Mouse (Mus musculus) lung, postnatal 0 days (tissue): Measurements from ENCODE around the gene Tll1. TPM values are rescaled to one million over a fixed set of nuclear protein-coding genes. Genes with fewer than 3 reads are reported as not detected.

Source experiments
- ATAC-seq: fragments of 200-750 bp; cut with Nextera tagmentation; 2 replicates; pipeline ENCODE4 v1.8.0; 2017; ENCODE audit warnings: moderate library complexity
- DNase-seq: peaks from one replicate; pipeline ENCODE4 v3.0.0-alpha.2; 2016; ENCODE audit warnings: low spot score
- H3K27ac ChIP-seq: fragments of 300-500 bp; sonication (generic); 2 replicates; pipeline ENCODE4 v1.5.1; 2014; ENCODE audit warnings: antibody characterized with exemption, mild to moderate bottlenecking, low read length, mixed read lengths
- H3K27me3 ChIP-seq: fragments of 300-500 bp; sonication (generic); replicated peaks from 2 replicates; pipeline ENCODE4 v1.6.1; 2014; ENCODE audit warnings: low read length, mixed read lengths; ENCODE audit not compliant: insufficient read depth
- H3K36me3 ChIP-seq: fragments of 300-500 bp; sonication (generic); 2 replicates; pipeline ENCODE4 v1.6.1; 2014; ENCODE audit warnings: low read length, mixed read lengths; ENCODE audit not compliant: insufficient read depth
- H3K4me1 ChIP-seq: fragments of 300-500 bp; sonication (generic); 2 replicates; pipeline ENCODE4 v1.6.1; 2014; ENCODE audit warnings: antibody characterized with exemption, low read depth, low read length, mixed read lengths; ENCODE audit not compliant: insufficient read depth
- H3K4me2 ChIP-seq: fragments of 300-500 bp; sonication (generic); replicated peaks from 2 replicates; pipeline ENCODE4 v1.6.1; 2014; ENCODE audit warnings: low read depth, mild to moderate bottlenecking, low read length, moderate library complexity, mixed read lengths
- H3K4me3 ChIP-seq: fragments of 300-500 bp; sonication (generic); 2 replicates; pipeline ENCODE4 v1.5.1; 2014; ENCODE audit warnings: low read depth, low read length
- H3K9ac ChIP-seq: fragments of 300-500 bp; sonication (generic); replicated peaks from 2 replicates; pipeline ENCODE4 v1.6.1; 2014; ENCODE audit warnings: low read depth, mild to moderate bottlenecking
- H3K9me3 ChIP-seq: fragments of 300-500 bp; sonication (generic); 2 replicates; pipeline ENCODE4 v1.6.1; 2016; ENCODE audit warnings: low read length, mixed read lengths
- CTCF ChIP-seq: IDR thresholded peaks from 2 replicates; pipeline ENCODE4 v1.5.1; 2016; ENCODE audit warnings: antibody characterized with exemption, mild to moderate bottlenecking
- EP300 ChIP-seq: IDR thresholded peaks from 2 replicates; pipeline ENCODE4 v1.6.1; 2016; ENCODE audit warnings: antibody characterized with exemption, mild to moderate bottlenecking, control low read depth
- WGBS: fragments of 180-500 bp; shearing (Covaris S2); extraction: QIAGEN DNeasy Blood & Tissue Kit; methylation state at CpG from one replicate; pipeline ENCODE4 v1.1.7; 2014; 5-methylcytosine and 5-hydroxymethylcytosine counted together
- polyA plus RNA-seq: library from polyadenylated mRNA; unstranded; fragments of >200 nt; fragmentation: Nextera tagmentation; extraction: Ambion mirVana; gene quantifications from 2 replicates; pipeline ENCODE4 v1.2.1, GENCODE M21; 2015

Gene Tll1
- polyA plus RNA-seq, 1 experiment from 2014 or later, result 2.0 TPM

- ATAC-seq (peak; percentile 55), DNase-seq (peak; percentile 45)
- H3K4me1 ChIP-seq, result 0 out of 2 replicates have a peak, but pooled peaks cover 3% of the 10 kb centered on the region
- no peaks in the 10 kb centered on the region for H3K9me3 ChIP-seq
- H3K36me3 ChIP-seq, result no peaks in the 10 kb centered on the region
- no peaks in the 10 kb centered on the region; the same call in 1 of the 2 replicates for H3K27me3 ChIP-seq
- WGBS, result 0% methylated on average over 12 of the region's 12 CpGs
- H3K4me3 ChIP-seq, result peak overlapping the region; percentile 58
- H3K4me2 ChIP-seq, result peak overlapping the region; percentile 97
- no peak overlapping the region for H3K9ac ChIP-seq
- TF ChIP-seq CTCF, result peak; percentile 53
- no peak for TF ChIP-seq EP300
- no peak overlapping the region for H3K27ac ChIP-seq
Observed at GRCm38 (mm10) chr8:64206411-64206861, 365 bp upstream of the Tll1 start.

GRCm38 (mm10) chr8:64205321-64206023 lies 599 bp downstream of the Tll1 start:
- DNase-seq (no peak), ATAC-seq (peak; percentile 20; the same call in 1 of the 2 replicates)
- no peaks in the 10 kb centered on the region for H3K9me3 ChIP-seq
- TF ChIP-seq EP300 (no peak), CTCF (no peak)
- H3K4me3 ChIP-seq, result peak overlapping the region; percentile 58
- H3K27me3 ChIP-seq, result no peaks in the 10 kb centered on the region; the same call in 1 of the 2 replicates
- H3K9ac ChIP-seq, result 0 out of 2 replicates have a peak overlapping the region, but pooled peaks have one; percentile 5
- WGBS, result 0% methylated on average over 60 of the region's 61 CpGs
- H3K36me3 ChIP-seq, result no peaks in the 10 kb centered on the region
- H3K27ac ChIP-seq, result no peak overlapping the region
- H3K4me1 ChIP-seq, result 0 out of 2 replicates have a peak, but pooled peaks cover 3% of the 10 kb centered on the region
- H3K4me2 ChIP-seq, result peak overlapping the region; percentile 97

GRCm38 (mm10) chr8:64204801-64205311 lies 1.2 kb downstream of the Tll1 start:
- TF ChIP-seq EP300 (no peak), CTCF (no peak)
- H3K36me3 ChIP-seq, result no peaks in the 10 kb centered on the region
- peak; percentile 14 for DNase-seq
- H3K27ac ChIP-seq, result no peak overlapping the region
- 0 out of 2 replicates have a peak, but pooled peaks cover 3% of the 10 kb centered on the region for H3K4me1 ChIP-seq
- H3K9me3 ChIP-seq, result no peaks in the 10 kb centered on the region
- WGBS, result under 1% methylated on average over 19 of the region's 19 CpGs
- H3K4me3 ChIP-seq, result peak overlapping the region; percentile 58
- peak; percentile 27; the same call in 1 of the 2 replicates for ATAC-seq
- H3K27me3 ChIP-seq, result no peaks in the 10 kb centered on the region; the same call in 1 of the 2 replicates
- no peak overlapping the region for H3K9ac ChIP-seq
- H3K4me2 ChIP-seq, result peak overlapping the region; percentile 97

GRCm38 (mm10) chr8:64204167-64204566 lies 1.9 kb downstream of the Tll1 start:
- Histone ChIP-seq H3K9ac (no peak overlapping the region), H3K36me3 (no peaks in the 10 kb centered on the region), H3K27me3 (no peaks in the 10 kb centered on the region; the same call in 1 of the 2 replicates), H3K27ac (no peak overlapping the region), H3K4me3 (0 out of 2 replicates have a peak overlapping the region, but pooled peaks have one; percentile 58), H3K9me3 (no peaks in the 10 kb centered on the region), H3K4me2 (peak overlapping the region; percentile 97), H3K4me1 (0 out of 2 replicates have a peak, but pooled peaks cover 3% of the 10 kb centered on the region)
- DNase-seq (peak; percentile 53), ATAC-seq (peak; percentile 84)
- TF ChIP-seq CTCF (peak; percentile 67), EP300 (no peak)
- 2% methylated on average over 19 of the region's 19 CpGs for WGBS

- no peak for TF ChIP-seq CTCF
- no peak for TF ChIP-seq EP300
- 70% methylated on average over 2 of the region's 2 CpGs for WGBS
- H3K4me1 ChIP-seq, result no peaks in the 10 kb centered on the region
- ATAC-seq, result no peak
- H3K27me3 ChIP-seq, result no peaks in the 10 kb centered on the region
- no peak overlapping the region for H3K4me2 ChIP-seq
- no peaks in the 10 kb centered on the region for H3K36me3 ChIP-seq
- no peak overlapping the region for H3K4me3 ChIP-seq
- no peak for DNase-seq
- H3K27ac ChIP-seq, result no peak overlapping the region
- H3K9me3 ChIP-seq, result no peaks in the 10 kb centered on the region
- H3K9ac ChIP-seq, result no peak overlapping the region
Observed at GRCm38 (mm10) chr8:64198326-64198725, 7.7 kb downstream of the Tll1 start.

- no peak for DNase-seq
- no peak overlapping the region for H3K4me2 ChIP-seq
- no peaks in the 10 kb centered on the region for H3K27me3 ChIP-seq
- no peak overlapping the region for H3K27ac ChIP-seq
- no peaks in the 10 kb centered on the region for H3K36me3 ChIP-seq
- no peak overlapping the region for H3K4me3 ChIP-seq
- no peak for ATAC-seq
- no peak overlapping the region for H3K9ac ChIP-seq
- no peaks in the 10 kb centered on the region for H3K4me1 ChIP-seq
- H3K9me3 ChIP-seq, result no peaks in the 10 kb centered on the region
- WGBS, result 67% methylated on average over 2 of the region's 2 CpGs
- no peak for TF ChIP-seq CTCF
- TF ChIP-seq EP300, result no peak
Observed at GRCm38 (mm10) chr8:64193421-64193820, 12.7 kb downstream of the Tll1 start.
